Mouse (Mus musculus) right cerebral cortex, adult 2 months (tissue): ENCODE data around the gene Scly.

Experiments
- DNase-seq, 2 experiments: peaks; one replicate each; pipeline ENCODE4 v3.0.0; 2021 to 2022; ENCODE audit warnings: low spot score in 2 of 2

Scly gene

GRCm38 (mm10) chr1:91299707-91300426 is 1.7 kb downstream of the Scly start:
- no peak for DNase-seq

- DNase-seq = no peak
Measured at GRCm38 (mm10) chr1:91301206-91301920, 3.2 kb downstream of the Scly start.

GRCm38 (mm10) chr1:91302021-91302420 is 3.9 kb downstream of the Scly start:
- no peak for DNase-seq

- no peak for DNase-seq
Measured at GRCm38 (mm10) chr1:91304621-91305020, 6.5 kb downstream of the Scly start.

GRCm38 (mm10) chr1:91309366-91310085 is 11.4 kb downstream of the Scly start:
- no peak for DNase-seq

GRCm38 (mm10) chr1:91312273-91312672 is 14.1 kb downstream of the Scly start:
- DNase-seq = no peak

- DNase-seq = no peak
Measured at GRCm38 (mm10) chr1:91313251-91313650, 15.1 kb downstream of the Scly start.

GRCm38 (mm10) chr1:91317656-91318055 is 19.5 kb downstream of the Scly start:
- DNase-seq = no peak

GRCm38 (mm10) chr1:91321760-91322438 is 23.8 kb downstream of the Scly start, which contains the start of gene Espnl:
Espnl (plus strand) TSS chr1:91322075.
- no peak for DNase-seq

- no peak for DNase-seq
Measured at GRCm38 (mm10) chr1:91324646-91325045, 26.5 kb downstream of the Scly start.

GRCm38 (mm10) chr1:91325488-91326042 is 27.4 kb downstream of the Scly start:
- DNase-seq = no peak

- peak; percentile 36 to 55 for DNase-seq
Measured at GRCm38 (mm10) chr1:91332102-91332501, 34.0 kb downstream of the Scly start.

GRCm38 (mm10) chr1:91333582-91333981 is 35.4 kb downstream of the Scly start:
- DNase-seq = no peak

- DNase-seq = no peak
Measured at GRCm38 (mm10) chr1:91337355-91337754, 39.2 kb downstream of the Scly start.

- DNase-seq = peak; percentile 27 to 51
Measured at GRCm38 (mm10) chr1:91344001-91344400, 45.9 kb downstream of the Scly start.

GRCm38 (mm10) chr1:91344921-91345685 is 47.0 kb downstream of the Scly start:
- DNase-seq = no peak

- DNase-seq = peak; percentile 63 to 68
Measured at GRCm38 (mm10) chr1:91346892-91347291, 48.8 kb downstream of the Scly start.

- no peak for DNase-seq
Measured at GRCm38 (mm10) chr1:91350841-91351240, 52.7 kb downstream of the Scly start, which contains the start of gene Klhl30. Klhl30 (plus strand) TSS chr1:91351016.

- DNase-seq = no peak
Measured at GRCm38 (mm10) chr1:91351249-91351648, 53.1 kb downstream of the Scly start.

- DNase-seq = no peak
Measured at GRCm38 (mm10) chr1:91352277-91352676, 54.1 kb downstream of the Scly start.

- no peak for DNase-seq
Measured at GRCm38 (mm10) chr1:91356105-91356504, 58.0 kb downstream of the Scly start.
